Mouse (Mus musculus) bone marrow, adult 2 months (tissue): ENCODE data around the gene Sobp. TPM values are rescaled to one million over a fixed set of nuclear protein-coding genes. Genes with fewer than 3 reads are reported as not detected.

Source experiments
- H3K27ac ChIP-seq: fragments of 200-500 bp; 2 replicates; pipeline ENCODE4 v1.5.1; 2012; ENCODE audit warnings: low read depth, mild to moderate bottlenecking, control low read depth, inconsistent platforms, low read length; ENCODE audit not compliant: control insufficient read depth, poor library complexity, insufficient read depth
- H3K4me1 ChIP-seq: fragments of 200-500 bp; 2 replicates; pipeline ENCODE4 v1.6.1; 2011; ENCODE audit warnings: low read length; ENCODE audit not compliant: control insufficient read depth, insufficient read depth
- H3K4me3 ChIP-seq: fragments of 200-500 bp; replicated peaks from 2 replicates; pipeline ENCODE3; 2011; ENCODE audit warnings: mild to moderate bottlenecking, low read depth, low read length, control low read depth; ENCODE audit not compliant: control insufficient read depth
- CTCF ChIP-seq: fragments of 200-500 bp; IDR thresholded peaks from 2 replicates; pipeline ENCODE4 v1.5.1; 2011; ENCODE audit warnings: low read length, control low read depth; ENCODE audit not compliant: control insufficient read depth, insufficient read depth
- POLR2A ChIP-seq: fragments of 200-500 bp; IDR thresholded peaks from 2 replicates; pipeline ENCODE4 v1.6.1; 2011; ENCODE audit warnings: low read depth, mild to moderate bottlenecking, control low read depth, low read length, borderline replicate concordance; ENCODE audit not compliant: control insufficient read depth
- WGBS: fragments of 180-500 bp; shearing (Covaris S2); methylation state at CpG from one replicate; pipeline ENCODE4 v1.1.7; 2018; 5-methylcytosine and 5-hydroxymethylcytosine counted together
- polyA plus RNA-seq: library from polyadenylated mRNA; stranded (reverse); fragments of >200 nt; gene quantifications from 2 replicates; pipeline ENCODE4 v1.2.4, GENCODE M21; 2011; ENCODE audit warnings: low replicate concordance; ENCODE audit not compliant: missing spikeins, insufficient read depth, insufficient read length

Sobp gene
- polyA plus RNA-seq, 1 experiment, result not detected

DNA sequence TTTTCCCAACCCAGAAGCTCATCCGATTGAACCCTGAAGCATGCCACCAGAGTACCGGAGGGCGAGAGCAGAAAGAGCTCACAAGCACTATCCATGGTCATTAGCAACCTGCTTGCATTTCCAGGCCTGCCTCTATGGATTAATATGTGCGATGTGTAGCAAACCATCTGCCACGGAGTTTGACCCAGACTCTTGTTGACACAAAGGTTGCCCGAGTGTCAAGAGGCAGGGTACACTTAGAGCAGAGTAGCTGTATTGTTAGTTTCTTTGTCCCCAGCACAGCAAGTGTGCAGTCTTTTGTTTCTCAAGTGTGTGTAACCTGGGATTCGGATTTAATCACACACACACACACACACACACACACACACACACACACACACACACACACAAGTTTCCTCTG is 62.0 kb downstream of the Sobp start:
- Histone ChIP-seq H3K4me3 (no peak overlapping the region), H3K4me1 (no peaks in the 10 kb centered on the region), H3K27ac (no peak overlapping the region)
- TF ChIP-seq POLR2A (no peak), CTCF (no peak)
- WGBS, result 86% methylated on average over 7 of the region's 7 CpGs

DNA sequence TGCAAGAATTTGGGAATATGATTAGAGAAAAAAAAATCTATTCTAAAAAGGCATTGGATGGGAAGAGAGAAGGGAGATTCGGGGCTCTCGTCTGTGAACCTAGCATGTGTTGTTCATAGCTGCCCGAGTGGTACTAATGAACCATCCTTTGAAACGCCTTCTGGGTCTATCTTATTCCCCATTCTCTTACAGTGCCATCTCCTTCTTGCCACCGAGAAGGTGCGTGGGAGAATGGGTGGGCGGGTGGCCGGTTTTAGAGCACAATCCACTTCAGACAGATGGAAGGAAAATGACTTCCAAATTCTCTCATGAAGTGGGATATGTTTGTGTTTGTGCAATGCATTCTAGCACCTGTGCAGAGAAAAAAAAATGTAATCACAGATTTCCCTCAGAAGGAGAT is 67.7 kb downstream of the Sobp start:
- no peak overlapping the region for H3K27ac ChIP-seq
- no peak overlapping the region for H3K4me3 ChIP-seq
- no peak for TF ChIP-seq POLR2A
- no peak for TF ChIP-seq CTCF
- WGBS, result 82% methylated on average over 8 of the region's 8 CpGs
- H3K4me1 ChIP-seq, result no peaks in the 10 kb centered on the region

DNA sequence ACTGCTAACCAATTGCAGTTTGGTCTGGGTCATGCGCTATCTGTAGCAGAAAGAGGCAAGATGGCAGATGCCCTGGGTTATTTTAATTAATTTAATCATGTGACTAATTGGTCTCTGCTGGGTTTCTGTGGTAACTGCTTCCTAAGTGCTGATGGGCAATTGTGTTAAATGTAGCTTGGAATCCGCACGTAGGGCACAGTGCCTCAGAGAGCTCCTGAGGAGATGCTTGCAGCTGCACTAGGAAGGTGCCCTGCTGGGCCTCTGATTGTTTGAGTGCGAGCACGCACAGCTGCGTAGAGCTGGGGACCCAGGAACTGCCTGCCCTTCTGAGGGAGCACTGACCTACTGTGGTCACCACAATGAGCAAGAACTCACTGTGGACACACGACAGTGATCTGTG is 68.1 kb downstream of the Sobp start:
- TF ChIP-seq CTCF (no peak), POLR2A (no peak)
- no peaks in the 10 kb centered on the region for H3K4me1 ChIP-seq
- 80% methylated on average over 7 of the region's 7 CpGs for WGBS
- no peak overlapping the region for H3K27ac ChIP-seq
- H3K4me3 ChIP-seq, result no peak overlapping the region

DNA sequence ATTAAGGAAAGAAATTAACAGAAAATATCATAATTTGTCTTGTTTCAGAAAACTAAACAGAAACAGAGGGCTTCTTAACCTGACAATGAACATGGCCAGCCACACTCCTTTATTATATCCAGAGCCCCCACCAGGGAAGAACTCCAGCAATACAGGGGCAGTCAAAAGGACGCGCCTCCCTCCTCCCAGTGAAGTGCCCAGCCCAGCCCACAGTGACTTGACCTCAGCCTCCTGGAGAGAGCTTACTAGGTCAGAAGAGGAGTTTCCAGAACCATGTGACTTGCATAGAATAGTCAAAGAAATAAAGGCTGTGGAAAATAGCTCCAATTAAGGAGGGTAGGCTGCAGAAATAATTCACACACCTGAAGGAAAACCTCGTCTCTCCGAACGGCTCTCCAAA is 73.8 kb downstream of the Sobp start:
- WGBS, result 75% methylated on average over 5 of the region's 5 CpGs

DNA sequence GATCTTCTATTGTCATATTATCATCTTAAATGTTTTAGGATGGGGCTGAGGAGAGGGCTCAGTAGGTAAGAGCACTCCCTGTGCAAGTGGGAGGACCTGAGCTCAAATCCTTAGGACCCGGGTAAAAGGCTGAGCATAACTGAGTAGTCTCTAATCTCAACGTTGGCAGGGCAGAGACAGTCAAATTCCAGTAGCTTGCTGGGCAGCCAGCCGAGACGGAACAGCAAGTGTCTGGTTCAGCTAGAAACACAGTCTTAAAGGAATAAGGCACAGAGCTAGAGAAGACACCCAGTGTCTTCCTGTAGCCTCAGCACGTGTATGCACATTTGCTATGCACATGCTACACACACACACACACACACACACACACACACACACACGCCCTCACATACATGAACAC is 75.1 kb downstream of the Sobp start:
- no peaks in the 10 kb centered on the region for H3K4me1 ChIP-seq
- no peak overlapping the region for H3K4me3 ChIP-seq
- TF ChIP-seq POLR2A (no peak), CTCF (no peak)
- H3K27ac ChIP-seq, result no peak overlapping the region
- 75% methylated on average over 6 of the region's 6 CpGs for WGBS

More for the DNA sequence above, 73.8 kb downstream of the Sobp start:
- H3K4me1 ChIP-seq, result no peaks in the 10 kb centered on the region
- TF ChIP-seq CTCF, result no peak
- no peak for TF ChIP-seq POLR2A
- no peak overlapping the region for H3K27ac ChIP-seq
- H3K4me3 ChIP-seq, result no peak overlapping the region

DNA sequence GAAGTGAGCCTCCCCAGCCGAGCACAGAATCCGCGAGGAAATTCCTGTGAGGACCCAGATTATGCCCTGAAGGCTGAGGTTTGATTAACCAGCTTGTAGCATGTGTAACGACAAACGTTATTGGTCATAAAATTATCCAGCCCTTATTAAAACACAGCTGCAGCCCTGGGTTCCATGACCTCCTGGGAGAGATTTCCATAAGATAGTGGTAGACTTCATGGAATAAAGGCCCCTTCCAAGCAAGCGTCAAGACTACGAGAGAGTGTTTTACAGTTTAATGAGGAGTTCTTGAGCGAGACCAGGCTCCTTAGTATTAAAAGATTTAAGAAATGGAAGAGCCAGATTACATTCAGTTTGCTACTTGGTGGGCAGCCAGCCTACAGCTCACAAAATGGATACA is 76.6 kb downstream of the Sobp start:
- Histone ChIP-seq H3K4me3 (no peak overlapping the region), H3K27ac (no peak overlapping the region; the same call in 1 of the 2 replicates), H3K4me1 (no peaks in the 10 kb centered on the region)
- TF ChIP-seq POLR2A, result no peak
- 83% methylated on average over 8 of the region's 8 CpGs for WGBS

DNA sequence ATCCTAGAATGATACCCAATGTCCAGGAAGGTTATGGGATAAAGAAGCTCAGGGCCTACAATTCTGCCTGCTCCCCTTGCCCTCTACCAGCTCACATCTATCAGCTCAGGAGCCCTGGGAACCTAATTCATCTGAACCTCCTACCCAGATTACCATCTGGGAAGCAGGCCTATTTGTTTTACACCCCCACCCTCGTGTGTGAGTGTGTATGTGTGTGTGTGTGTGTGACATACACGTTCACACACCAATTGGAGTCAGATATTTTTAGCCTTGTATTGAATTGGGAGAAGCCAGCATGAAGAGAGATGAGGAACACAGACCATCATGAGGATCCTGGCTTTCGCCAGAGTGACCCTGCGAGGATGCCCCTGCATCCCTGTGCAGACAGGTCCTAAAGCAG is 77.7 kb downstream of the Sobp start:
- Histone ChIP-seq H3K4me3 (no peak overlapping the region), H3K4me1 (no peaks in the 10 kb centered on the region), H3K27ac (no peak overlapping the region)
- WGBS, result 57% methylated on average over 4 of the region's 4 CpGs
- TF ChIP-seq POLR2A (no peak), CTCF (no peak)

DNA sequence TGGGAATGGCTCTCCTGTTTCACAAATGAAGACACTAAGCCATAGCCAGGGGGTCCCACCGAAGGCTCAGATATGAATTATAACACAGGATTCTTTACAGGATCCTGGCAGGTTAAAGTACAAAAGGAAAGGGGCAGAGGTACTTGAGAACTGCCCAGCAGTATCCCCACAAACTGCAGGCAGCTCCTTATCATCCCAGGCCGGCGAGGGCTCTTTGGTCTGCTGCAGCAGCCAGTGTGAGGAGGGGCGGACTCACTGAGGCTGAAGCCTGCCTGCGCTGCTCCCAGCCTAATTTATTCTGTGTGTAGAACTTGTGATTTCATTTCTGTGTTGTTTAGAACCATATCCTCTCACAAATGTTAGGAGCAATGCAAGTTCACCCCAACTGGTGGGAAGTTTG is 79.8 kb downstream of the Sobp start:
- TF ChIP-seq POLR2A, result no peak
- no peak for TF ChIP-seq CTCF
- Histone ChIP-seq H3K4me3 (no peak overlapping the region), H3K27ac (no peak overlapping the region), H3K4me1 (no peaks in the 10 kb centered on the region)
- 67% methylated on average over 5 of the region's 5 CpGs for WGBS

DNA sequence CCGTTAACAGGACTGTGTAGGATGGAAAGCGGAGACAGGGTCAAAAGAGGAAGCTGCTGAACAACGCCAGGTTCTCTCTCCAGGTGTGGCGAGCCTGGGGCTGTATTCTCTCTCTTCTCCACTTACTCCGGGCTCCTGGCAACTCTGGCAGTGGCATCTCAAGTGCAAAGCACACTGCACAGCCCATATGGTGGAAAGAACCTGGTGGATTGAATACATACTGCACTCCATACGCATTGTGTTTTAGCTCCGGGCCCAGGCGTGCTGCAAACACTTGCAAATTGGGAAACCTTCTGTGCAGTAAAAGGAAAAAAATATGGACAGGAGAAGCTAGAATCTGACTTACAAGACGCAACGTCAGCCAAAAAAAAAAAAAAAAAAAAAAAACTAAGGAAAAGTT is 80.9 kb downstream of the Sobp start:
- Histone ChIP-seq H3K4me3 (no peak overlapping the region), H3K27ac (no peak overlapping the region), H3K4me1 (no peaks in the 10 kb centered on the region)
- 65% methylated on average over 10 of the region's 10 CpGs for WGBS
- TF ChIP-seq POLR2A (no peak), CTCF (no peak)
